Comparison of ENCODE assay signal across 9 mouse cellular contexts in genomic region chr9:84466741-84467140, GRCm38 (mm10).
A peak's percentile ranks its signal among the peaks of the same experiment; 100 is the strongest.
DNase-seq lines count a peak whose midpoint lies in the region; ATAC-seq lines count a peak whose summit lies in the region.
"Had no signal": no experiment of that assay in that cellular context is flagged by ENCODE, and none has a peak within 500 bp of the region (broad histone marks: within the 10 kb centered on the region; RNA-seq: fewer than 3 reads in every experiment).

No protein-coding gene starts in this region.

- H3K4me1 ChIP-seq in midbrain, embryonic 10.5 days, result no peaks in the 10 kb centered on the region
- no peaks in the 10 kb centered on the region for H3K4me1 ChIP-seq in midbrain, embryonic 13.5 days (replicated peaks)

- no peak overlapping the region for H3K4me3 ChIP-seq in midbrain, embryonic 10.5 days
- no peak overlapping the region for H3K4me3 ChIP-seq in midbrain, embryonic 13.5 days (replicated peaks)

- no peaks in the 10 kb centered on the region for H3K27me3 ChIP-seq in midbrain, embryonic 10.5 days (ENCODE audit: low read depth, poor library complexity, severe bottlenecking)
- no peaks in the 10 kb centered on the region for H3K27me3 ChIP-seq in midbrain, embryonic 13.5 days

- no peak overlapping the region for H3K4me2 ChIP-seq in midbrain, embryonic 13.5 days (replicated peaks)

- ATAC-seq in midbrain, embryonic 13.5 days, result no peak
- ATAC-seq in inflammation-experienced regulatory T-cells, adult 6 months, result peak; percentile 50

- no peaks in the 10 kb centered on the region for H3K36me3 ChIP-seq in midbrain, embryonic 10.5 days
- H3K36me3 ChIP-seq in midbrain, embryonic 13.5 days, result no peaks in the 10 kb centered on the region
- H3K36me3 ChIP-seq: G1E had no signal

- H3K27ac ChIP-seq in midbrain, embryonic 10.5 days (replicated peaks), result no peak overlapping the region
- H3K27ac ChIP-seq in midbrain, embryonic 13.5 days, result no peak overlapping the region

- no peaks in the 10 kb centered on the region for H3K9me3 ChIP-seq in midbrain, embryonic 10.5 days (replicated peaks)
- H3K9me3 ChIP-seq in midbrain, embryonic 13.5 days, result no peaks in the 10 kb centered on the region
- H3K9me3 ChIP-seq: G1E had no signal

- 10% methylated on average over 3 of the region's 3 CpGs for WGBS in midbrain, embryonic 10.5 days
- WGBS in midbrain, embryonic 13.5 days, result 13% methylated on average over 3 of the region's 3 CpGs

- H3K9ac ChIP-seq in midbrain, embryonic 13.5 days (replicated peaks), result no peak overlapping the region

- peak; percentile 25 to 41 for DNase-seq in cerebellum, postnatal 14 days
- DNase-seq in cerebellum, adult 9-11 months, result no peak
- peak; percentile 16 for DNase-seq in midbrain, embryonic 10.5 days (ENCODE audit: low spot score)
- DNase-seq in c-Kit-positive CD71-negative TER-119-negative erythroid progenitor cells, embryonic 14.5 days (ENCODE audit: low read depth), result peak; percentile 12
- DNase-seq in lung, postnatal 36 days, result peak; percentile 67
- DNase-seq in ovary, postnatal 10 days (ENCODE audit: low spot score), result no peak

Comparison
In these comparisons a context has a peak if more than half of its experiments do, and no peak if none do; other contexts are left out.
1. DNase-seq: peak in cerebellum, postnatal 14 days (2 of 2), midbrain, embryonic 10.5 days (single experiment), c-Kit-positive CD71-negative TER-119-negative erythroid progenitor cells, embryonic 14.5 days (single experiment) and lung, postnatal 36 days (single experiment); none in cerebellum, adult 9-11 months (single experiment) and ovary, postnatal 10 days (single experiment).